Mouse (Mus musculus) retina, postnatal 7 days (tissue): ENCODE measurements at regions not wholly inside any gene's neighbourhood (a gene's known extent, or its start where the extent isn't known, plus 50 kb on each side); places are given as distances from the start of the nearest gene placed in this dataset.
"Not testable (repeated sequence)": the region's sequence is repeated elsewhere in the genome, so short reads cannot be mapped to it uniquely, and the experiment has no call there.

Source experiments
- DNase-seq: peaks from one replicate; pipeline ENCODE4 v3.0.0-alpha.2; 2012; ENCODE audit warnings: low read depth, low spot score

DNA sequence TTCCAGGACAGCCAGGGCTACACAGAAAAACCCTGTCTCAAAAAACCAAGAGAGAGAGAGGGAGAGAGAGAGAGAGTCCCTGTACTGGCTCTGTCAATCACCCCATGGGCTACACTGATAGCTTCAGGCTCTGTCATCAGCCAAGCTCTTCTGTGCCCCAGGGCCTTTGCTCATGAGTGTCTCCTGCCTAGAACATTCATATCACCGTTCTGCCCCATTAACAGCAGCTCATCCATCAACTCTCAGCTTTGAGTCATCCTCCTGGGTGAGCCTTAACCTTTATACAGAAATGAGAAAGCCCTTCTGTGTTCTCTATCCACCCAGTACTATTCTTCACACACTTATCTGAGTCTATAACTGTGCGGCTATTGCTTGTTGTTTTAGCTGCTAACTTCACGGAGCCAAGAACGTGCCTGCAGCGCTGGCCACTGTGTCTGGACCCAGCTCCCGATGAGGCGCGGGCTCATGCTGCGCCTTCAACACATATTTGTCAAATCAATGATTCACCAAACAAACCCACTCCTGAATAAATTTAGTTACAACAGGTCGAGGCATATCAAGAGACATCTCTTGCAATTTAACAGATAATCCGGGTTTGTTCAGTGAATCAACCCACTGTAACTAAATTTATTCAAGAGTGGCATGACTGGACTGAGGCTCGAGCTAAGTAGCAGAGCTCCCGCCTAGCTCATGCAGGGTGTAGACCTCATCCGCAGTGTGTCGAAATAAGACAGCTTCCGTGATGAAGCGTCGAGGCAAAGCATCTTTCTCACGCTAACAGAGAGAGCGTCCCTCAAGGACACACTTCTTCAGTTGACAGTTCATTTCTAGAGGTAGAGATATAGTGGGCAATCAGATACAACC lies 152.1 kb downstream of the Katnal1 start:
- no peak for DNase-seq

DNA sequence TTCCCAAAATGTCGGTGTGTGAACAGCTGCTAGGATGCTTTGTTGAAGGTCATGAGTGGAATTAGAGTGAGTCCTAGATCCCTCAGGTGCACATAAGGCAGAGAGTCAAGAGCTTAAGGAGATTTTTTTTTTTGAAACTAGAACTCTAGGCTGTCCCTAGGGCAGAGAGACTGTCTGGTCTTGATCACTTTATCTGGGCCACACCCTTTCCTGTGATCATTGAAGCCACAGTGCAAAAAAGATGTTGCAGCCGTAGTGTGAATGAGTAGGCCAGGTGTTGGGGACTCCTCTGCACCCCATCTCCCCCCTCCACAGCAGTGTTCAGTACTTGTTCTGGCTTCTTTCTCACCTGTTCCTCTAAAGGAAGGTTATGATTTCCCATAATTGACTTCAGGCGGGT lies 153.9 kb downstream of the Katnal1 start:
- no peak for DNase-seq

DNA sequence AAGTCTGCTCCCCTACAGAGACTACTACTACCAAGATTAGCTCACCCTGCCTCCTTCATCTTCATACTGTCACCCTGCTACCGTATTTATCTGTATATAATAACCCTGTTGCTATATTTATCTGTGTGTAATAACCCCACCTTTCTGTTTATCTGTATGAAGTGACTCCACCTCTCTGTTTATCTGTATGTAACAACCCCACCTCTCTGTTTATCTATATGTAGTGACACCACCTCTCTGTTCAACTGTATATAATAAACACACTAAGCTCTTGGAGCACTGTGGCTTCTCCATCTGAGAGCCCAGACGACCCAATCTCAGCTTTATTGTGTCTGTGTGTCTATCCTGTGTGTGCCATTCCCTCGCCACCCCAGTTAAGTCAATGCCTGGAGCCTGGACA lies 154.7 kb downstream of the Katnal1 start:
- DNase-seq = no peak

DNA sequence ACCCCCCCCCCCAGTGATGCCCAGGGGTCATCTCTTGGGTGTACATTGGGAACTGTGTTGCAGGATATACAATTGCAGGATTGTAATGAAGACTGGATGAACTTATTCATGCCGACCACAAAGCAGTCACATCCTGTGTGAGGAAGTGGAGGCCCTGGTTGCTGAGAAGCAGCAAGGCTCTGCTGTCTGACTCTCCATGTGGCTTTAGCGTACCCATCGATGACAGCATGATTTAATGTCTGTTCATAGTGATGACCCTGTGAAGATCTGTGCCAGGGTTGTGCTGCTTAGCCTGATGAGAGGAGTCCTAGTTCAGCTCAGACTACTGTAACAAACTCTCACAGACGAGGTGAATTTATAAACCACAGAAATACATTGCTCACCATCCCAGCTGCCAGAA lies 159.7 kb downstream of the Katnal1 start:
- no peak for DNase-seq

DNA sequence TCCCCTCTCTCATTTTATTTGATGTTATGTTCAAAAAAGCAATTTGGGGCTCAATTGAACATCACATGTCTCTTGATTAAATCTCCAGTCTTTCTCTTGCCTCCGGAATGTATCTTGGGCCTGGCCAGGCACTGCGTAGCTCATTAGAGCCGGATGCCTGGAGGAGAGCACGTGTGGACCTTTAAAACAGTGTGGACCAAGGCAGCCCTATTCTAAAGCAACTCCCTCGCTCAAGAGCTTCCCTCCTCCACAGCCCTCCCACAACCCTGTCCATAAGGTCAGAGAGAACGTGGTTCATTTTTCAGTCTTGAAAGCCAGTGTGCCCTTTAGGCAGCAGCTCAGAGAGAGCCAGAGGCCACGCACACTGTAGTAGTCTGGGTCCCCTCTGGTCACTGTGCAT lies 160.8 kb downstream of the Katnal1 start:
- no peak for DNase-seq

DNA sequence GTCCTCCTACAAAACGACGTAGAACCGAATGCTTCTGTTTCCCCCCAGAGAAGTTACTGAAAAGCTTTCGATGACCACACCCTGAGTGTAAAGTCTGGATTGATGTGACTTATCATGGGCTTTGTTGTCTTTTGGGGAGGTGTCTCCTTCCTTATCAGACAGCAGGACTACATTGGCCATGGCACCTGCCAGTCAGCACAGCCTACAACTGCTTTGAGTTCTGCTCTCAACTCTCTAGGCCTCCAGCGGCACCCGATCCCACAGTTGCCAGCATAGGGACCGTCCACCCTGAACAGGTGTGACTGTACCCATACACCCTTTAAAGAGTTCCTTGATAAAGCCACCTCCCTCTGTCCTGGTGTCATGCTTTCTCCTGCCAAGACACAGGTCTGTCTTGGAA lies 163.1 kb downstream of the Katnal1 start:
- no peak for DNase-seq

DNA sequence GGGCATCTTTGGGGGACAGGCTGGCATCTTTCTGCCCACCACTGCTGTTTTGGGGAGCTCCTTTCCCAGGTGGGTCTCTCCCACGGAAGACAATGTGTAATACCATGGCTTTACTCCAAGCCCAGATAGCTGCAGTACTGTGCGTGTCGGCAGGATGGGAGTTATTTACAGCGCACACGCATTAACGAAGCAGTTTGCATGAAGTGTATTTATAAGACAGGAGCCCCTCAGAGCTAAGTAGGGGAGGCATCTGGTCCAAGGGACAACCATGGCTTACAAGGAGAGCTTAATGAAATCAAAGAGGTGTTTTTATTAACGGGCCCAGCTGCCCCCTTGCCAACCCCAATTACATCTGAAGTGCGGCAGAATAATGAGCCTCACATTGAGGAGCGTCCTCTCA lies 169.0 kb downstream of the Katnal1 start:
- DNase-seq = no peak

DNA sequence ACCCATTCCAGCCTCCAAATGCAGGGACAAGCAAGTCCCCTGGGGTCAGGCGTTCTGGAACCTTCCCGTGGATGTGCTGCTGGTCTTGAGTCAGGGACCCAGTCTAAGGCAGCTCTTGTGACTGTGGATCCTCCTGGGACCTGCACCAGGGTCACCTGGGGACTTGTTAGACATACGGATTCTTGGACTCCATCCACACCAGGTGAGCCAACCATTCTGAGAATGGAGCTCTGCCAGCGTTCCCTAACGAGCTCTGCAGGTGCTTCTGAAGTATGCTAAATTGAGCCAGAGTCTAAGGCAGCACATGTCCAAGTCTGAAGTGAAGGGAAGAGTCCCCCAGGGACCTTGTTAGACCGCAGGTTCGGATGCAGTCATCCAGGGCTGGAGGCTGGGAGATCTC lies 170.3 kb downstream of the Katnal1 start:
- no peak for DNase-seq

DNA sequence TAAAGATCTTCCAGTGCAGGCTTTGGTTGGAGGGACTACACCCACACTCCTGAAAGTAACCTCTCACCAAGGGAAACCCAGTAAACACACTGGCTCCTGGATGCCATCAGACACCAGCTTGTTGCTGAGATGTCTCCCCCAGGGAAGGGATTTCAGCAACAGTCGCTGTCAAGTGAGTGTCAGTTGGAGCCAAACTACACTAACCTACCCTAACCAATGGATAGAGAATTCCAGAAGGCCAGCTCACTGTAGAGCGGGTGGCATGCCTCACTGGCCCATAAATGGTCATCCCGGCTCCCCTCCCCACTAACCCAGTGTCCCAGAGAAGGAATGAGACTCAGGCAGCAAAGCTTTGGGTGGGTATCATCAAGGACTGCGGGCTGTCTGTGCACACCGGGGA lies 171.4 kb downstream of the Katnal1 start:
- no peak for DNase-seq

DNA sequence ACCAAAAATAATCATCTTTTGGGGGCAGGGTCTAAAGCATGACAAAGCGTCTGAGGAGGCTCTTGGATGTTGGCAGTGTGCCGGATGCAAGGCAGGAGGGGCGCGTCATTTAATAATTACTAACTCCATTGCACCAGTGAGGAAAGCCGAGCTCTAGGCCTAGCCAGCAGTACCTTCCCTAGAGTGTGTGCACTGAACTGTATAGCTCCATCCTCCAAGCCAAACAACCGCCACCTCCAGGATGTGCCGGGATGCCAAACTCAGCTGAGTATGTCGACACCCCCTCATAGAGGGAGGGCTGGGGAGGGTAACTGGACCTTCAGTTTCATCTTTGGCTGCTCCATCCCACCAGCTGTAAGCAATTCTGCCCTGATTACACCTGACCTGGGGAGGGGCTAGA lies 171.9 kb downstream of the Katnal1 start:
- DNase-seq = no peak

DNA sequence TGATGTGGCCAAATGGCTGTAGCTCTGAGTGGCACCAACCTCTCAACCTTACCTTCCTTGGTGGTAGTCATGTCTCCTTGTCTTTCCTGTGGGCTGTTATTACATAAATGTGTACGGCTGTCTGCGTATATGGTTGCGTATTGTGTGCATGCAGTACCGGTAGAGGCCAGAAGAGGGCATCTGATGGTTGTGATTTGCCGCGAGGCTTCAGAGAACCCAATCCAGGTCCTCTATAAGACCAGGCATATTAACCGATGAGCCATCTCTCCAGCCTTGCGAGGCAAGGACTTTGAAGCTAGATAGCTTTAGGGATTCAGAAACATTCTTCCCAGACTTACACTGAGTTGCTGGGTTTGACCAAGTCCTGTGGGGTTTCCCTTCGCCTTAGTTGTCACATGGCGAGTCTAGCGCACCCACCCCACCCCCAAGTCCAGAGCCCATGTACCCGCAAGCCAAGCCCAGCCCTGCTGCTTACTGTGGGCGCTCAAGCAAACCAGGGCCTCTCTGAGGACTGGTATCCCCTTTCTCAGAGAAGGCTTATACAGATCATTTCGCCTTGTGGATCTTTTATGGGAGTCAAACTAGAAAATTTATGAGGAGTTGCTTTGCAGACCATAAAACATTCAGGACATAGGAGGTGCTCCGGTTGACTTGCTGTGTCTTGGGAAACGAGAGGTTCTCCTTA lies 172.7 kb downstream of the Katnal1 start:
- DNase-seq = no peak

DNA sequence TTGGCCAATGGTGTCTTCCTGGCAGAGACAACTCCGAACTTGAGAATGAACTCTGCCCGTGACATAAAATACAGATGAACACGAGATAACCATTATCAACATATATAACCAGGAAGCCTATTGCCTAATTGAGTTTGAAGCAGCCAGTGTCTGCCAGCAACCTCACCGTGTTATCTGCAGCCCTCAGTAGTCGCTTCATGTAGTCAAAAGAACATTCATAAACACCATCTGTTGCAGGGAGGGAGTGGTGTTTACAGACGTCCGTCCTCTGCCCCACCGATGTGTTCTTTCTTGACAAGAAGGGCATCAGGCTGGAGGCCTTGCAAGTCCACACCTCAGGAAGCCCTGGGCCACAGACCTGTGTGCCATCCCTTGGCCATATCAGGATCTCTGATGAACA lies 173.3 kb downstream of the Katnal1 start:
- no peak for DNase-seq

DNA sequence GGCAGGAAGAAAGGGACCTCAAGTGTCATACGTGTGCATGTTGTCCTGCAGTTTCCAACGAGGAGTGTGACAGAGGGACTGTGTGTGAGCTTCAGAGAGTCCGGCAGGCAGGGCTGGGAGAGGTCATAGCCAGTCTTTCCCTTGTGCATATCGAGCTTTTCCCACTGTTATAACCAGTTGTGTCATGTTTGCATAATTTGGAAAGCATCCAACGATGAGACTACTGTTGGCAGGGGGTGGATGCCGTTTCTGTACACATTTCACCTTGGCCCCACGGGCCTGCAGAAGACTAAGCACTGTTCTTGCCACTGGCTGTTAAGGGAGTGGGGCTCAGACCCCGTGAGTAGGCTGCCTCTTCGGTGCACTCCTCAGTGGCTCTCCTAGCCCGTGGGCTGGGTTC lies 174.2 kb downstream of the Katnal1 start:
- no peak for DNase-seq

DNA sequence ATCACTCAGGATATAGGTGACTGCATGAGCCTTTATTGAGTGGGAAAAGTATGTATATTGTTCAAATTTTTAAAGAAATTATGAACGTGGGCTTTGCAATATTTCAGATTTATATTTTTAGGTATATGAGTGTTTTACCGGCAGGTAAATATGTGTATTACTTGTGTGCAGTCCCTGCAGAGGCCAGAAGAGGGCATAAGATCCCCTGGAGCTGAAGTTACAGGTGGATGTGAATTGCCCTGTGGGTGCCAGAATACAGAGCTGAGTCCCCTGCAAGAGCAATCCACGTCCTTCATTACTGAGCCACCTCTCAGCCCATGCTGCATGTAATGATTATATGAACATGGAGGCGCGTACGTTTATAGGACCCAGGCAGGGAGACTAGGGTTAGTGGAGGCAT lies 174.8 kb downstream of the Katnal1 start:
- DNase-seq = no peak

DNA sequence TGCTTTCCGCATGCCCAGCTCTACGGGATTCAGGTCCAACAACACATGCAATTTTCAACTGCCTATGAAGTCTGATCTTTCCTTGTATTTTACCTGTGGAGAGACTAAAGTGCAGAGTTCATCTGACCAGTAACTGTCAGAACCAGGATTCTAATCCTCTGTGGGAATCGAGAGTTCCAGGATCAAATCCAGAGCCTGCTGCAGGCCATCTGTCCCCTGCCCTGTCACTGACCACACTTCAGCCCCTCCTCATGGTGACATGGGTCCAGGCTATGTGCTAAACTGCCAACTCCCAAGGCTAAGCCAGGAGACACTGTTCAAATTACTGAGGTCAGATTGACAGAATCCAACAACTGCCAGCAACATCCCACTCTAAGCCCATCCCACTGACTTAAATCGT lies 175.7 kb downstream of the Katnal1 start:
- DNase-seq = no peak

DNA sequence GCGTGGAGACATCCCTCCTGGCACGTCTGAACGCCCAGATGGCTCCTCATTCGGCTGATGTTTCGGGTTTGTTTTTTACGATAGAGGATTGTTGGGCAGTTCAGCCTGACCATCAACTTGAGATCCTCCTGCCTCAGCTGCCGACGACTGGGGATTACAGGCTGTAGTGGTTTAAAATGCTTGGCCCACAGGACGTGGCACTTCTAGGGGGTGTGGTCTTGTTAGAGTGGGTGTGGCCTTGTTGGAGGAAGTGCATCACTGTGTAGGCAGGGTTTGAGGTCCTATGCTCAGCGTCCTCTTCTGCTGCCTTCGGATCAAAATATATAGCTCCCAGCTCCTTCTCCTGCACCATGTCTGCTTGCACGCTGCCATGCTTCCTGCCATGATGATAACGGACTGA lies 177.1 kb downstream of the Katnal1 start:
- DNase-seq = no peak

DNA sequence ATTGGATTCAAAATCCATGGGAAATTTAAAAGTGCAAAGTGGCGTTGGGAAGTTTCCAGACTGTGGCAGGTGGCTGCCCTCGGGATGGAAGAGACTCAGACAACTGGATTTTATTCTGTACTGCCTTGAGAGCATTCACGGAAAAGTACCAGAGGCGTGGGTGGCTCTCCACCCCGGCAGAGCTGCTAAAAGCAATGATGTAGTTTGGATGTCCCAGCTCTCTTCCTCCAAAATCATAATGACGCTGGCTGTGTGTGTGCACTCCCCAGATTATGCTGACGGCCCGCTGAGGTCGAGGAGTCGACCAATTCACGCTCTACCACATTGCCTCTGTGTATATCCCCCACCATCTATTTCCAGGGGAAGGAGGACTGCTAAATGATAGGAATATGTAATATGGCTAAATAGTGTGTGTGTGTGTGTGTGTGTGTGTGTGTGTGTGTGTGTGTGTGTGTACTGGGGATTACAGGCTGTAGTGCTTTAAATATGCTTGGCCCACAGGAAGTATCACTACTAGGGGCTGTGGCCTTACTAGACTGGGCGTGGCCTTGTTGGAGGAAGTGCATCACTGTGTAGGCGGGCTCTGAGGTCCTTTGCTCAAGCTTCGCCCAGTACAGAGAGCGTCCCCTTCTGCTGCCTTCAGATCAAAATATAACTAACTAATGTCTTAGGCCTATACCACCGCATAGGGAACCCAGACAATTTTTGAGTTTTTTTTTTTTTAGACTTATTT lies 179.0 kb downstream of the Katnal1 start:
- DNase-seq = no peak

DNA sequence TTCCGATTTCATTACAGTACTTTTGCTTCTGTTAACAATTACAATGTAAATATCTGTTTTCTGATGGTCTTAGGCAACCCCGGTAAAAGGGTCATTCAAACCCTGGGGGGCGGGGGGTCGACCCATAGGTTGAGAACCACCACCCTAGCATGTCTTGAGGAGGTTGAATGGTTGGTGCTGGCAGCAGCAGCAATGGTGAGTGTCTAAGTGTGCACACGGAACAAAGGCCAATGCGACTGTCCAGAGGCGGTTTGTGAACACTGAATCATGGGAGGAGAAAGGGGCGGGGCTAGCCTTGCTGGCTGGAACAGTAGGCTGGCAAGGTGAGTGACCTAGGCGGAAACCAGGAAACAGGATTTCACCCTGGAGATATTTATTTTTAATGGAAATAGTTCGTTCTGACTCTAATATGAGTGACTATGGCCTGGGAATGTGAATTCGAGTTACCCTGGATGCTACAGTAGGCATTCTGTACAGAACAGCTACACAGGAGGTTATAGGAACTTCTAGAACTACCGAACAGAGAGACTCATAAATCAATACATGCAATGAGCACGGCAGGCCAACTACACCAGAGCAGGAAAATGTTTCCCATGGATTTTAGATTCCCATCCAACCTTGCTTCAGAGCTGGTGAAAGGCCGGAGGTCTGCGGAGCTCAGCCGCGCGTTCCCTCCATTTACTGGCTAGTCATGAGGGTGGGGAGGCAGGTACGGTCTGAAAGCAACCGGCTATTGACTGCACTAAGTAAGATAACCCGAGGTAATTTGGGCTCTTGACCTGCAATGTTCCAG lies 181.0 kb downstream of the Katnal1 start:
- DNase-seq = no peak

DNA sequence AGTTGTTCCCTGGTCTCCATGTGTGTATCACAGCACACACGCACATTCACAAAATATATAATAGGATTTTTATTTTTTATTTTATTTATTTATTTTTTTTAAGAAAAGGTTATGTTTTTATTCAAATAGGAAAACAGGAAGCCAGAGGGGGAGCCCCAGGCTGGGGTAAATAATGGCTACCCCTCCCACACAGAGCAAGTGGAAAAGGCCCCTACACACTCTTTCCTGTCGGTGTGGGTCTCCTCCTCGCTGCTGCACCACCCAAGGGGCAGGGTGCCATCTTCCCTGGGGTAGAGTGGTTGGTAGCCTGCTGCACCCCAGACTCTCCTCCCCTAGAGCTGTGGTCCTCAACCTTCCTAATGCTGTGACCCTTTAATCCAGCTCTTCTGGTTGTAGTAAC lies 181.6 kb downstream of the Katnal1 start:
- DNase-seq = no peak

DNA sequence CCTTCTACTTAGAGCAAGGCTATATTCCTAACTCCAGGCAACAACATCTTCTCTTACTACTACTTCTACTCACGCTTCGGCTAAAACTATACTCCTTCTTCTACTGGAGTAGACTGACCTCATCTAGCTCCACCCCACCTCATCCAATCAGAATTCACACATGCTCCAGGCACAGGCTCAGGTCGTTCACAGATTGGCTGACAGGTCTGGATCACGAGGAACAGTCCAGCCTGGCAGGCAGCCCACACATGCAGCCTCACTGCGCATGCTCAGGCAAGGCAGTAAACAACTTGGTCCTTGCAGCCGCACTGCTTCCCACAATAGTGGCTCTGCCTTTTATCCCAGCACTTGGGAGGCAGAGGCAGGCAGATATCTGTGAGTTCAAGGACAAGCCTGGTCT lies 182.4 kb downstream of the Katnal1 start:
- not testable (repeated sequence) for DNase-seq

DNA sequence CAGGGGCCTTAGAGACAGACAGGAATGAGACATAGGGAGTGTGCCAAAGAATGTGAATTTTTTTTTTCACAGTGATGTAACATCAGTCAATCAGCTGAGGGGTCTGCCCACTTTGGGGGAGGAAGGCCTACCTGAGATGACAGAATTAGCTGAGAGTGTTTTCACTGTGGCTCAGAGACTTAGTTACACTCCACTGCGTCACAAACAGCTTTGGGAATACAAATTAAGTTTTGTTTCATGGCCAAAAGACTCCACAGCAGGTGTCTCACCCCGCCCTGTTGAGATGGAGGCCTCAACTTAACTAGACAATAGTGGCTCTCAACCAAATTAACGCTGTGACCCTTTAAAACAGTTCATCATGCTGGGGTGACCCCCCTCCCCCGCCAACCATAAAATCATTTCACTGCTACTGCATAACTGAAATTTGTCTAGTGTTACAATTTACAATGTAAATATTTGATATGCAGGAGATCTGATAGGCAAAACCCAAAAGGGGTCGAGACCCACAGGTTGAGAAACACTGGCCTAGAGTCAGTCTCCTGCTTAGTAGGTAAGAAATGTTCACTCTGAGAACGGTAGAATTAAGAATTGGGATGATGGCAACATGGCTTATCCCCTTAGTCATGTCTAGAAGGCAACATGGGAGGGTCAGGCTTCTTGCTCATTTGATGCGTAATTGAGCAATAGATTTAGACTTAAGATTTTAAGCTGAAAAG lies 184.3 kb downstream of the Katnal1 start:
- DNase-seq = no peak
